Mouse (Mus musculus) MEL (cell line): ENCODE measurements around the gene Nr2c1. TPM values are rescaled to one million over a fixed set of nuclear protein-coding genes. Genes with fewer than 3 reads are reported as not detected.

Experiments used
- DNase-seq: peaks from one replicate; pipeline ENCODE4 v3.0.0; 2011; ENCODE audit warnings: low read depth, low spot score
- H3K27ac ChIP-seq: 2 replicates; pipeline ENCODE4 v1.5.1; 2012; ENCODE audit warnings: low read depth, mild to moderate bottlenecking, control low read depth, low read length, moderate library complexity; ENCODE audit not compliant: control insufficient read depth
- H3K27me3 ChIP-seq, 2 experiments: fragments of 150-350 bp in 1 of 2; sonication (generic) in 1 of 2; 2 replicates each; pipeline ENCODE4 v1.6.1; 2012; ENCODE audit warnings: low read length in 2 of 2, mild to moderate bottlenecking in 2 of 2, improper control_type of control experiment in 1 of 2, moderate library complexity in 1 of 2; ENCODE audit not compliant: insufficient read depth in 2 of 2, control insufficient read depth in 1 of 2
- H3K36me3 ChIP-seq, 2 experiments: 2 replicates each; pipeline ENCODE4 v1.6.1; 2012 to 2014; ENCODE audit warnings: low read length in 2 of 2, improper control_type of control experiment in 1 of 2, inconsistent platforms in 1 of 2, mild to moderate bottlenecking in 1 of 2; ENCODE audit not compliant: insufficient read depth in 2 of 2, control insufficient read depth in 1 of 2
- H3K4me1 ChIP-seq, 2 experiments: fragments of 150-350 bp in 1 of 2; sonication (generic) in 1 of 2; 2 replicates each; pipeline ENCODE4 v1.6.1; 2012; ENCODE audit warnings: low read length in 2 of 2, improper control_type of control experiment in 1 of 2, mild to moderate bottlenecking in 1 of 2; ENCODE audit not compliant: insufficient read depth in 2 of 2, control insufficient read depth in 1 of 2
- H3K4me3 ChIP-seq, 2 experiments: fragments of 150-350 bp in 1 of 2; sonication (generic) in 1 of 2; 2 replicates each; pipeline ENCODE4 v1.5.1; 2012; ENCODE audit warnings: low read depth in 2 of 2, low read length in 2 of 2, mild to moderate bottlenecking in 2 of 2, moderate library complexity in 2 of 2, control low read depth in 1 of 2, improper control_type of control experiment in 1 of 2; ENCODE audit not compliant: control insufficient read depth in 1 of 2, insufficient read depth in 1 of 2
- H3K79me2 ChIP-seq: 2 replicates; pipeline ENCODE4 v1.6.1; 2012; ENCODE audit warnings: mild to moderate bottlenecking, low read length, moderate library complexity; ENCODE audit not compliant: control insufficient read depth, poor library complexity, insufficient read depth
- H3K9ac ChIP-seq: 2 replicates; pipeline ENCODE4 v1.6.1; 2012; ENCODE audit warnings: low read depth, mild to moderate bottlenecking, control low read depth, low read length, moderate library complexity; ENCODE audit not compliant: control insufficient read depth, poor library complexity, severe bottlenecking
- H3K9me3 ChIP-seq: fragments of 150-350 bp; sonication (generic); replicated peaks from 2 replicates; pipeline ENCODE4 v1.6.1; 2012; ENCODE audit warnings: mild to moderate bottlenecking, low read length, improper control_type of control experiment, moderate library complexity; ENCODE audit not compliant: insufficient read depth
- BHLHE40 ChIP-seq: IDR thresholded peaks from 2 replicates; pipeline ENCODE4 v1.6.1; 2012; ENCODE audit warnings: low read depth, mild to moderate bottlenecking, inconsistent platforms, low read length, improper control_type of control experiment, borderline replicate concordance
- CHD1 ChIP-seq: IDR thresholded peaks from 2 replicates; pipeline ENCODE4 v1.6.1; 2012; ENCODE audit warnings: low read depth, mild to moderate bottlenecking, inconsistent platforms, low read length, improper control_type of control experiment
- E2F4 ChIP-seq: IDR thresholded peaks from 2 replicates; pipeline ENCODE4 v1.6.1; 2011; ENCODE audit warnings: low read depth, low read length, improper control_type of control experiment, borderline replicate concordance
- ELF1 ChIP-seq: IDR thresholded peaks from 2 replicates; pipeline ENCODE4 v1.6.1; 2014; ENCODE audit warnings: low read depth, mild to moderate bottlenecking, inconsistent platforms, low read length, improper control_type of control experiment, moderate library complexity
- EP300 ChIP-seq, 2 experiments: IDR thresholded peaks; 2 replicates each; pipeline ENCODE4 v1.6.1; 2011; ENCODE audit warnings: improper control_type of control experiment in 2 of 2, low read length in 2 of 2, low read depth in 1 of 2, mild to moderate bottlenecking in 1 of 2
- ETS1 ChIP-seq: IDR thresholded peaks from 2 replicates; pipeline ENCODE4 v1.6.1; 2012; ENCODE audit warnings: low read depth, mild to moderate bottlenecking, inconsistent platforms, low read length, improper control_type of control experiment, moderate library complexity
- GABPA ChIP-seq: IDR thresholded peaks from 2 replicates; pipeline ENCODE4 v1.6.1; 2012; ENCODE audit warnings: low read depth, mild to moderate bottlenecking, inconsistent platforms, low read length, improper control_type of control experiment, moderate library complexity
- GATA1 ChIP-seq: IDR thresholded peaks from 2 replicates; pipeline ENCODE4 v1.6.1; 2011; ENCODE audit warnings: low read depth, low read length, improper control_type of control experiment
- JUND ChIP-seq: IDR thresholded peaks from 2 replicates; pipeline ENCODE4 v1.6.1; 2011; ENCODE audit warnings: low read depth, mild to moderate bottlenecking, improper control_type of control experiment, low read length
- KAT2A ChIP-seq: conservative IDR thresholded peaks from 2 replicates; pipeline ENCODE4 v1.6.1; 2012; ENCODE audit warnings: low read depth, low read length, improper control_type of control experiment, inconsistent platforms
- MAX ChIP-seq: IDR thresholded peaks from 2 replicates; pipeline ENCODE4 v1.6.1; 2011; ENCODE audit warnings: low read length, improper control_type of control experiment
- MAZ ChIP-seq: IDR thresholded peaks from 2 replicates; pipeline ENCODE4 v1.6.1; 2012; ENCODE audit warnings: low read depth, mild to moderate bottlenecking, inconsistent platforms, low read length, improper control_type of control experiment
- MEF2A ChIP-seq: IDR thresholded peaks from 2 replicates; pipeline ENCODE4 v1.6.1; 2014; ENCODE audit warnings: low read depth, mild to moderate bottlenecking, inconsistent platforms, low read length, improper control_type of control experiment; ENCODE audit not compliant: poor library complexity, insufficient replicate concordance, severe bottlenecking; ENCODE audit errors: extremely low read depth
- MXI1 ChIP-seq: IDR thresholded peaks from 2 replicates; pipeline ENCODE4 v1.6.1; 2011; ENCODE audit warnings: mild to moderate bottlenecking, low read depth, low read length, improper control_type of control experiment
- MYB ChIP-seq: IDR thresholded peaks from 2 replicates; pipeline ENCODE4 v1.6.1; 2011; ENCODE audit warnings: mild to moderate bottlenecking, low read depth, low read length, improper control_type of control experiment
- MYC ChIP-seq: IDR thresholded peaks from 2 replicates; pipeline ENCODE4 v1.6.1; 2011; ENCODE audit warnings: low read depth, mild to moderate bottlenecking, low read length, improper control_type of control experiment, moderate library complexity
- NELFE ChIP-seq: IDR thresholded peaks from 2 replicates; pipeline ENCODE4 v1.6.1; 2011; ENCODE audit warnings: low read depth, low read length, improper control_type of control experiment
- NRF1 ChIP-seq: IDR thresholded peaks from 2 replicates; pipeline ENCODE4 v1.6.1; 2014; ENCODE audit warnings: low read depth, mild to moderate bottlenecking, inconsistent platforms, low read length, improper control_type of control experiment, moderate library complexity; ENCODE audit not compliant: poor library complexity, insufficient read depth, severe bottlenecking
- SMC3 ChIP-seq: IDR thresholded peaks from 2 replicates; pipeline ENCODE4 v1.6.1; 2011; ENCODE audit warnings: low read depth, low read length, improper control_type of control experiment
- TBP ChIP-seq: IDR thresholded peaks from 2 replicates; pipeline ENCODE4 v1.8.0; 2011; ENCODE audit warnings: low read depth, low read length, improper control_type of control experiment
- UBTF ChIP-seq: IDR thresholded peaks from 2 replicates; pipeline ENCODE4 v1.6.1; 2012; ENCODE audit warnings: low read depth, mild to moderate bottlenecking, inconsistent platforms, low read length, improper control_type of control experiment, moderate library complexity, borderline replicate concordance; ENCODE audit not compliant: insufficient read depth
- USF1 ChIP-seq: IDR thresholded peaks from 2 replicates; pipeline ENCODE4 v1.6.1; 2014; ENCODE audit warnings: low read depth, mild to moderate bottlenecking, inconsistent platforms, low read length, improper control_type of control experiment, moderate library complexity
- ZKSCAN1 ChIP-seq: IDR thresholded peaks from 2 replicates; pipeline ENCODE4 v1.6.1; 2012; ENCODE audit warnings: low read depth, mild to moderate bottlenecking, inconsistent platforms, low read length, improper control_type of control experiment, moderate library complexity
- ZMIZ1 ChIP-seq: IDR thresholded peaks from 2 replicates; pipeline ENCODE4 v1.6.1; 2012; ENCODE audit warnings: low read depth, mild to moderate bottlenecking, inconsistent platforms, low read length, improper control_type of control experiment, moderate library complexity
- ZNF384 ChIP-seq: IDR thresholded peaks from 2 replicates; pipeline ENCODE4 v1.6.1; 2012; ENCODE audit warnings: low read depth, mild to moderate bottlenecking, inconsistent platforms, low read length, improper control_type of control experiment
- polyA plus RNA-seq, 2 experiments: library from polyadenylated mRNA; stranded (reverse) in 1 of 2; unstranded in 1 of 2; fragments of >175 nt in 1 of 2; fragments of >200 nt in 1 of 2; gene quantifications; 2 replicates each; pipeline versions ENCODE4 v1.2.1 to v1.2.4; 2012; ENCODE audit warnings: low replicate concordance in 2 of 2, low read depth in 1 of 2; ENCODE audit not compliant: insufficient read length in 2 of 2, insufficient read depth in 1 of 2, missing spikeins in 1 of 2
- total RNA-seq: library from RNA; depleted of rRNA; stranded (reverse); fragments of 300-350 nt; gene quantifications from 2 replicates; pipeline ENCODE4 v1.2.3, GENCODE M21; 2012

Nr2c1 gene
- total and polyA plus RNA-seq, 3 experiments: 3.3 to 5.7 TPM; not detected in 1

- Histone ChIP-seq H3K4me3 (no peak overlapping the region), H3K27ac (no peak overlapping the region), H3K9me3 (no peaks in the 10 kb centered on the region), H3K79me2 (no peaks in the 10 kb centered on the region), H3K4me1 (peaks cover 8 to 28% of the 10 kb centered on the region in 2 experiments), H3K27me3 (no peaks in the 10 kb centered on the region), H3K9ac (no peak overlapping the region), H3K36me3 (peaks cover 0 to 21% of the 10 kb centered on the region in 2 experiments; a peak in 2 of 4 replicates)
- no peak for DNase-seq
- TF ChIP-seq JUND: no peak
- TF ChIP-seq NELFE: no peak
- no peak for TF ChIP-seq EP300 (IDR thresholded peaks at IDR 0.05; ENCODE audit: low read depth in 1 of 2, low read length in 2 of 2)
- TF ChIP-seq MEF2A: no peak
- no peak for TF ChIP-seq ETS1
- no peak for TF ChIP-seq GABPA
- no peak for TF ChIP-seq TBP
- TF ChIP-seq UBTF: no peak
- no peak for TF ChIP-seq E2F4
- no peak for TF ChIP-seq ELF1
- no peak for TF ChIP-seq MYC
- no peak for TF ChIP-seq ZMIZ1
- TF ChIP-seq MAZ: no peak
Observed at GRCm38 (mm10) chr10:94110834-94111754, 36.7 kb upstream of the Nr2c1 start.

- peaks cover 8 to 28% of the 10 kb centered on the region in 2 experiments for H3K4me1 ChIP-seq
- TF ChIP-seq MXI1 (no peak), MAX (no peak), MAZ (no peak), ZMIZ1 (no peak), GATA1 (no peak), MYB (no peak), ELF1 (no peak), GABPA (no peak), CHD1 (no peak), NRF1 (no peak), BHLHE40 (no peak), KAT2A (no peak), ZNF384 (no peak), SMC3 (no peak), NELFE (no peak), JUND (no peak), USF1 (no peak), E2F4 (no peak), EP300 (IDR thresholded peaks at IDR 0.05; ENCODE audit: low read depth in 1 of 2, low read length in 2 of 2) (no peak), ZKSCAN1 (no peak)
Observed at GRCm38 (mm10) chr10:94112207-94112606, 35.6 kb upstream of the Nr2c1 start.

More at GRCm38 (mm10) chr10:94112207-94112606, 35.6 kb upstream of the Nr2c1 start:
- Histone ChIP-seq H3K27ac (no peak overlapping the region), H3K79me2 (no peaks in the 10 kb centered on the region), H3K9ac (no peak overlapping the region), H3K9me3 (no peaks in the 10 kb centered on the region), H3K27me3 (no peaks in the 10 kb centered on the region), H3K4me3 (no peak overlapping the region), H3K36me3 (peaks cover 0 to 21% of the 10 kb centered on the region in 2 experiments; a peak in 2 of 4 replicates)
- DNase-seq: no peak
